In the genomic region with DNA sequence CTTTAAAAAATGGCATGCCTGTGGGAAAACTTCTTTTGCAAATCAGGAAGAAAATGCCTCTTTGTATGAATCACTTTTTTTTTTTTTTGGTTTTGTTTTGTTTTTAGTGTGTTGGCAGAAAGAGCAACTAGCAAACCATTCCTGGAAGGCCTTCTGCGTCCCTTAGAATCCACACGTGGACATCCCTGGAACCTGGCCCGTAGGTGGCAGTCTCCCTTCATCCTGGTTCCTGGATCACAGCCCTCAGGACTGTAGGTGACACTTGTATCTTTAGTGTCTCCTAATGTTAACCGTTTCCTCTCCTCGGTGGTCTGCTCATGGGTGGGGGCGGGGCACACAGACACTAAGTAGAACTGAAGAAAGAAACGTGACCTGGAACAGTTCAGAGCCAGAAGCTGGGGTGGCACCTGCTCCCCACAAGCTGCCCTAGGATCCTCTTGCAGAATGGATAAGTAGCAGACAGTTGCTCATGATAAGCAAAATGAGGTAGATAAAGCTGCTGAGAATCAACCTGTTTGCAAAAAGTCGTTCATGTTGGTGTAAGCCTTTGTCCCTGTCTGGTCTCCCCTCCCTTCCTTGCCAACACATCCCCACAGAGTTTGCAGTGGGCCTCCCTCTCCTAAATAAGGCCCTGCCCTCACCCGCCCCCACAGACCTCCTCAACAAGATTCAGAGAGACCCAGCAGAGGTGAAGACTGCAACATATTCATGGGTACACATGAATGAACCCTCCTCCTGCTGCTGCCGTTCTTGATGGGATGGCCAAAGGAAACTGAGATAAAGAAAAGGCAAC, we compare ENCODE assay signal across 8 mouse cellular contexts. TPM values are rescaled to one million over a fixed set of nuclear protein-coding genes. Genes with fewer than 3 reads are reported as not detected.
A peak's percentile ranks its signal among the peaks of the same experiment; 100 is the strongest.
DNase-seq lines count a peak whose midpoint lies in the region; ATAC-seq and TF ChIP-seq lines count a peak whose summit lies in the region.

No protein-coding gene starts in this region.

- H3K4me1 ChIP-seq in heart, postnatal 0 days (ENCODE audit: control insufficient read depth, insufficient read depth), result peaks cover 4% of the 10 kb centered on the region
- H3K4me1 ChIP-seq in midbrain, embryonic 12.5 days, result peaks cover 24% of the 10 kb centered on the region

- H3K4me2 ChIP-seq in heart, postnatal 0 days (ENCODE audit: low read depth, low read length), result no peak overlapping the region
- peak overlapping the region; percentile 38; the same call in 1 of the 2 replicates for H3K4me2 ChIP-seq in midbrain, embryonic 12.5 days (replicated peaks)

- no peaks in the 10 kb centered on the region for H3K36me3 ChIP-seq in heart, postnatal 0 days (replicated peaks; ENCODE audit: control insufficient read depth, insufficient read depth, low read length)
- no peaks in the 10 kb centered on the region for H3K36me3 ChIP-seq in midbrain, embryonic 12.5 days

- peak; percentile 30 to 31 for DNase-seq in urinary bladder, adult 18-20 months (ENCODE audit: low spot score in 2 of 2)
- no peak for DNase-seq in urinary bladder, adult 2 months (ENCODE audit: low spot score)
- DNase-seq in cerebellum, postnatal 10 days, result peak; percentile 92 to 93
- DNase-seq in heart, postnatal 0 days (ENCODE audit: low spot score), result peak; percentile 57
- peak; percentile 81 to 87 for DNase-seq in kidney, postnatal 25 days
- no peak for DNase-seq in gastrocnemius, postnatal 14 days

- no peak overlapping the region for H3K4me3 ChIP-seq in heart, postnatal 0 days (ENCODE audit: low read depth, low read length)
- no peak overlapping the region for H3K4me3 ChIP-seq in midbrain, embryonic 12.5 days

- H3K27me3 ChIP-seq in heart, postnatal 0 days (ENCODE audit: control insufficient read depth, insufficient read depth, low read length), result no peaks in the 10 kb centered on the region
- peaks cover 32% of the 10 kb centered on the region for H3K27me3 ChIP-seq in midbrain, embryonic 12.5 days

- H3K27ac ChIP-seq in heart, postnatal 0 days (ENCODE audit: low read depth), result no peak overlapping the region
- H3K27ac ChIP-seq in midbrain, embryonic 12.5 days (replicated peaks), result peak overlapping the region; percentile 49

- TF ChIP-seq CTCF in heart, postnatal 0 days (IDR thresholded peaks at IDR 0.05; ENCODE audit: low read depth), result peak; percentile 77

- intact Hi-C loops in gastrocnemius, postnatal 14 days (cut with DNase I; ENCODE audit: low total_unique reads), result no loop called here

- TF ChIP-seq EP300 in heart, postnatal 0 days (IDR thresholded peaks at IDR 0.05; ENCODE audit: low read depth), result no peak

- no peak overlapping the region for H3K9ac ChIP-seq in heart, postnatal 0 days (replicated peaks; ENCODE audit: low read depth, low read length)
- no peak overlapping the region; the same call in 1 of the 2 replicates for H3K9ac ChIP-seq in midbrain, embryonic 12.5 days (replicated peaks)

- peak; percentile 64; the same call in 1 of the 2 replicates for ATAC-seq in heart, postnatal 0 days (ENCODE audit: insufficient read depth, low read depth)
- ATAC-seq in midbrain, embryonic 12.5 days (ENCODE audit: low FRiP score, low read depth), result peak; percentile 29; the same call in 1 of the 2 replicates
- ATAC-seq in erythroblast, adult 5-6 weeks (replicated peaks; ENCODE audit: low FRiP score, poor library complexity, severe bottlenecking), result no peak

- WGBS in heart, postnatal 0 days, result 26% methylated on average over 10 of the region's 10 CpGs
- WGBS in midbrain, embryonic 12.5 days, result 16% methylated on average over 10 of the region's 10 CpGs

- no peaks in the 10 kb centered on the region for H3K9me3 ChIP-seq in heart, postnatal 0 days (replicated peaks; ENCODE audit: control insufficient read depth, low read length)
- no peaks in the 10 kb centered on the region for H3K9me3 ChIP-seq in midbrain, embryonic 12.5 days

RNA-seq across cellular contexts. Expression of a gene that starts 52.6 kb away (rescaled TPM):
- 1.8 and 1.9 TPM in 2 replicates for polyA plus RNA-seq in urinary bladder, adult 2 months (2012; rRNA removed)
- total RNA-seq in heart, postnatal 0 days (2014; rRNA removed; ENCODE audit: low replicate concordance), result 3.3 and 8.5 TPM in 2 replicates
- 1.7 and 2.7 TPM in 2 replicates for polyA plus RNA-seq in heart, postnatal 0 days (2015; fragmentation: Nextera tagmentation; extraction: Ambion mirVana)
- polyA plus RNA-seq in midbrain, embryonic 12.5 days (2016; fragmentation: Nextera tagmentation; extraction: Ambion mirVana), result 1.6 and 3.0 TPM in 2 replicates
- not detected in 2 replicates for total RNA-seq in erythroblast, adult 5-6 weeks (2015; ENCODE audit: low replicate concordance)
- not detected in 2 replicates for total RNA-seq in erythroblast, adult 5-6 weeks (2017; ENCODE audit: low replicate concordance)
- under 1 TPM; 0.29 to 0.47 TPM for total RNA-seq in gastrocnemius, postnatal 14 days (2021)

Comparison
In these comparisons a context has a peak if more than half of its experiments do, and no peak if none do; other contexts are left out.
1. DNase-seq: peak in urinary bladder, adult 18-20 months (2 of 2), cerebellum, postnatal 10 days (2 of 2), heart, postnatal 0 days (single experiment) and kidney, postnatal 25 days (2 of 2); none in urinary bladder, adult 2 months (single experiment) and gastrocnemius, postnatal 14 days (single experiment).